Mouse (Mus musculus) gastrocnemius, postnatal 36 days (tissue): ENCODE data around the gene Ear1. TPM values are rescaled to one million over a fixed set of nuclear protein-coding genes. Genes with fewer than 3 reads are reported as not detected.
"Not testable (repeated sequence)": the region's sequence is repeated elsewhere in the genome, so short reads cannot be mapped to it uniquely, and the experiment has no call there.

Experiments
- DNase-seq, 2 experiments: peaks; one replicate each; pipeline ENCODE4 v3.0.0; 2022
- intact Hi-C: fragments of 180-260 bp; cut with DNase I; formaldehyde crosslinking; loops from one replicate; pipeline ENCODE4 v1.15.1; 2025
- total RNA-seq, 2 experiments: library from RNA; stranded (reverse); gene quantifications; 2 replicates each; pipeline ENCODE4 v1.2.3; 2021

Ear1 gene
- total RNA-seq, 2 experiments from 2014 or later = not detected

GRCm38 (mm10) chr14:43804435-43804834 is 70.9 kb downstream of the Ear1 start:
- intact Hi-C loops, DNase-seq: not testable (repeated sequence)

DNA sequence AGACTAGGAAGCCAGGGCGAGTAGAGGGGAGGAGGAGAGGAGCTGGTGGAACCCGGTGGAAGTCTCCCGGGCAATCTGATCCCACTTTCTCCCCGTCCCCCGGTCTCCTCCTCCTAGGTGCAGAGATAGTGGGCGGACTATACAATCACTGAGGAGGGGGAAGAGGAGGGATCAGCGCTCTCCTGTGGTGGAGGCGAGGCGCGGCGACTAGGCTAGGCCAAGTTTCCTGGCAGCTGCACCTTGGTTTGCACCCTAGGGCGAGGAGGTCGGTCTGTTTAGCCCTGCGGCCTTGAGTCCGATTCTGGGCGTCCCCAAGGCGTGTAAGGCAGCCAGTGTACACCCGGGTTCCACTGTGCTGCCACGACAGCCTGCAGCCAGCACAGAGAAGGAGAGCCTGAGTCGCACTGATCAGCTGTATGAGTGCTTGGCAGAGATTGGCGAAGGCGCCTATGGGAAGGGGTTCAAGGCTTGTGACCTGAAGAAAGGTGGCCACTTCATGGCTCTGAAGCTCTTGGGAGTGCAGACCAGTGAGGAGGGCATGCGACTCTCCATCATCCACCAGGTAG is 78.3 kb downstream of the Ear1 start:
- DNase-seq, intact Hi-C loops: not testable (repeated sequence)

DNA sequence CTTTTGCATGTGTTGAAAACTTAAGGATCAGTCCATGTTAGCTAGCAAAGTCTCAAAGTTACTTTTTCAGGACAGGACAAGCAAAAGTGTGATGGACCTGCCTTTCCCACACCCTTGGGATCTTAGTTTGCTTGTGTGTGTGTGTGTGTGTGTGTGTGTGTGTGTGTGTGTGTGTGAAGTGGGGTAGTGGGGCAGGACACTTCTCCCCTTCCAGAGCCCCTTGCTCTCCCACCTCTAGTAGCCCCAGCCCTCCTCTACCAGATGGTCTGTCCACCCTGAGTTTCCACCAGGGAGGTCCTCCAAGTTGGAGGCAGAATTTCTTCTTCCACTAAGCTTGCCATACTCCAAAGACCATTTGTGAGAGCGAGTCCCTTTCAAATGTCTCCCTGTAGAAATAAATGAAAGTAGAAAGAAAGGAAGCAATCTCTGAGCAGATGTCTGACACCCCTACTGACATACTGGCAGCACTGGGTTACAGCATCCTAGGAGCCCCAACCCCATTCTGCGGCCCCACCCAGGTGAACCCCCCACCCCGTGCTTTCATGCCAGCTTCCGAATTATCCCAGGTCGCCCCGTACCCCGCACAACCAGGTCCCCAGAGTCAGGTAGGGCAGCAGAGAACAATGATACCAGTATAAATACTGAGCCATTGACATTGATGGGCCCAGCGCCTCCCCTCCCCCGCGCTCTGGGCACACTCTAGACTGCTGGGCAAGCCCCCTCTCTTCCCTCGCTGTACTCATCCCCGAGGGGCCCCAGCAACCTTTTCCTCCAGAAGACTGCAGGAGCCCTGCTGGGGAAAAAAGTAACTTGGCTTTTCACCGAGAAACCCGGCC is 79.0 kb downstream of the Ear1 start:
- DNase-seq = no peak
- intact Hi-C loops = no loop called here

DNA sequence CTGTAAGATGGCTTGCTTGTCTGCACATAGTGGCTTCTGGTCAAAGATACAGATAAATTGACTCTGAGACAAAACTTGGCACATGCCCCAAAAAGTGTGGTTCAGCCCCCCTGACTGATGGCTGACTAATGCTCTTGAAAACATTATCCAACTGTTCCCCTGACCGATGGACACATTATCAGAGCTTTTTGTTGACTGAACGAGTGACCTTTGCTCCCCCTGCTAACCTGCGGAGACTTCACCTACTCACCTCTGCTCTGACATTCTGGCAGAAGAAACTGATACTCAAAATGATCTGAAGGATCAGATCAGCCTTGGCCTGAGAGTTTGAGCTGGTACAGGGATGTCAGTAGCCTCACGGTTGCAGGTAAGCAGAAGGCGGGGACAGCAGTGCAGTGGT is 81.5 kb downstream of the Ear1 start:
- intact Hi-C loops, DNase-seq: not testable (repeated sequence)

DNA sequence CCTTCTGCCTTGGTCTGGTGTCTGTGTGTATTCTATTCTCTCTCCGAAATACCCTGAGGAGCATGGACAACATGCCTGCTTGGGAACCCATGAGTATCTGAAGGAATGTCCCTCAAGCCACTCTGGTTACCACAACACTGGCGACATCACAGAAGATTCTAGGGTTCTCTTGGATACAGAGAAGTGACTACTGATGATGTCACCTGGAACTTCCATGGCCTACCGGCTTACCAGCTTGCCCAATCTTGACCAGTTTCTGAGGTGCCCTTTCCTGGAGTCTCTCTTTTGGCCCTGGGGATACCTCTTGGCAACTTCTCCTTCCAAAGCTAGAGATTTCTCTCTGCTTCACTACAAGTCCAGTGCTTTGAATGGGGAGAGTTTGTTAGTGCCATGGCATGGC is 90.7 kb downstream of the Ear1 start, which contains the start of gene Gm8180:
Gm8180 (minus strand) TSS at position 101 of the 400 bp plus-strand sequence.
- intact Hi-C loops, DNase-seq: not testable (repeated sequence)

Other genes starting within 250 kb of the Ear1 start
- gene Gm8165, start 198.3 kb downstream of the Ear1 start, total RNA-seq = not detected
- gene Gm7324, start 177.7 kb downstream of the Ear1 start, total RNA-seq = under 1 TPM in 1 of 2 experiments, not detected in 1; 0.27 TPM
- not detected for gene Gm16506, start 148.0 kb downstream of the Ear1 start, total RNA-seq
- gene Gm6526, start 127.7 kb downstream of the Ear1 start, total RNA-seq = not detected
- gene Gm8180, start 90.8 kb downstream of the Ear1 start, total RNA-seq = not detected
- not detected for gene Ear10, start 48.0 kb upstream of the Ear1 start, total RNA-seq
- under 1 TPM; 0.20 to 0.28 TPM for gene Gm8113, start 49.9 kb upstream of the Ear1 start, total RNA-seq
- not detected for gene Ang5, start 81.6 kb upstream of the Ear1 start, total RNA-seq
- not detected for gene Ang6, start 126.8 kb upstream of the Ear1 start, total RNA-seq
- gene Ear2, start 227.1 kb upstream of the Ear1 start, total RNA-seq = under 1 TPM; 0.76 to 0.89 TPM
- not detected for gene Gm3327, start 248.3 kb upstream of the Ear1 start, total RNA-seq